Mouse (Mus musculus) thymus, postnatal 36 days (tissue): ENCODE results near the gene 1700061G19Rik.
"Not testable (repeated sequence)": the region's sequence is repeated elsewhere in the genome, so short reads cannot be mapped to it uniquely, and the experiment has no call there.

Source experiments
- DNase-seq, 2 experiments: peaks; one replicate each; pipeline ENCODE4 v3.0.0; 2022; ENCODE audit warnings: mixed read lengths in 2 of 2

The 1700061G19Rik gene

GRCm38 (mm10) chr17:56872512-56872911 lies 2.8 kb upstream of the 1700061G19Rik start:
- DNase-seq = no peak

- no peak for DNase-seq
These were observed 1.0 kb upstream of the 1700061G19Rik start, which contains the start of gene Acsbg2 for GRCm38 (mm10) chr17:56874237-56874636. Gene Acsbg2 (minus strand): TSS chr17:56874447.

- DNase-seq = no peak
These were observed 1.2 kb downstream of the 1700061G19Rik start for GRCm38 (mm10) chr17:56876465-56876864.

- no peak for DNase-seq
These were observed 1.7 kb downstream of the 1700061G19Rik start for GRCm38 (mm10) chr17:56876981-56877380.

- DNase-seq = no peak
These were observed 2.1 kb downstream of the 1700061G19Rik start for GRCm38 (mm10) chr17:56877426-56877825.

GRCm38 (mm10) chr17:56883612-56884011 lies 8.3 kb downstream of the 1700061G19Rik start:
- no peak for DNase-seq

GRCm38 (mm10) chr17:56884331-56884730 lies 9.1 kb downstream of the 1700061G19Rik start:
- DNase-seq = no peak

- no peak for DNase-seq
These were observed 9.5 kb downstream of the 1700061G19Rik start for GRCm38 (mm10) chr17:56884809-56885208.

- no peak for DNase-seq
These were observed 12.8 kb downstream of the 1700061G19Rik start for GRCm38 (mm10) chr17:56888050-56888449.

- DNase-seq = no peak
These were observed 14.7 kb downstream of the 1700061G19Rik start for GRCm38 (mm10) chr17:56890018-56890417.

GRCm38 (mm10) chr17:56895368-56895918 lies 20.2 kb downstream of the 1700061G19Rik start:
- no peak for DNase-seq

- no peak for DNase-seq
These were observed 21.3 kb downstream of the 1700061G19Rik start for GRCm38 (mm10) chr17:56896513-56897129.

GRCm38 (mm10) chr17:56897630-56898195 lies 22.4 kb downstream of the 1700061G19Rik start:
- peak; percentile 78 to 79 for DNase-seq

- no peak for DNase-seq
These were observed 27.4 kb downstream of the 1700061G19Rik start for GRCm38 (mm10) chr17:56902698-56903097.

GRCm38 (mm10) chr17:56906166-56906565 lies 30.9 kb downstream of the 1700061G19Rik start:
- DNase-seq = no peak

- no peak for DNase-seq
These were observed 31.8 kb downstream of the 1700061G19Rik start for GRCm38 (mm10) chr17:56907096-56907495.

- DNase-seq = no peak
These were observed 32.6 kb downstream of the 1700061G19Rik start for GRCm38 (mm10) chr17:56907887-56908286.

- not testable (repeated sequence) for DNase-seq
These were observed 34.5 kb downstream of the 1700061G19Rik start for GRCm38 (mm10) chr17:56909764-56910163.

GRCm38 (mm10) chr17:56913023-56913422 lies 37.7 kb downstream of the 1700061G19Rik start:
- DNase-seq = no peak

- DNase-seq = no peak
These were observed 38.2 kb downstream of the 1700061G19Rik start for GRCm38 (mm10) chr17:56913444-56913843.

GRCm38 (mm10) chr17:56917166-56917565 lies 41.9 kb downstream of the 1700061G19Rik start:
- no peak for DNase-seq

- DNase-seq = no peak
These were observed 44.4 kb downstream of the 1700061G19Rik start for GRCm38 (mm10) chr17:56919725-56920124.

- no peak for DNase-seq
These were observed 50.7 kb downstream of the 1700061G19Rik start for GRCm38 (mm10) chr17:56925998-56926397.

- no peak for DNase-seq
These were observed 53.8 kb downstream of the 1700061G19Rik start for GRCm38 (mm10) chr17:56929101-56929500.
